Mouse (Mus musculus): ENCODE data around the gene Mical1.

DNA sequence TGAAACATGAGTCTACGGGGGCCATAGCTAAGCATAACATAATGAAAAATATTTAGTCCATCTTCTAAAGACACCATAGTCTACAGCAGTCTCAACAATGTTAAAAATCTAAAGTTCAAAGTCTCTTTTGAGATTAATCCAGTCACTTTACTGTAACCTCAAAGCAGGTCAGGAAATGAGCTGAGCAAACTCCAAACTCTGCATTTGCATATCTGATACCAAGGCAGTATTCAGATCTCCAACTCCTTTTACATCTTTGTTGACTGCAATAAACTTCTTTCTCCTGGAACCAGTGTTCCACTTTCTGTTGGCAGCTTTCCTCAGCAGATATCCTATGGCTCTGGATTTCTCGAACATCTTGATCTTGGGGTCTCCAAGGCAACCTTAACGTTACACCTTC, 5.4 kb upstream of the Mical1 start:
- TF ChIP-seq POLR2A (IDR thresholded peaks at IDR 0.05; ENCODE audit: borderline replicate concordance, low read depth, low read length) (no peak), CTCF (IDR thresholded peaks at IDR 0.05; ENCODE audit: low read depth, low read length) (no peak)

Data from bone marrow macrophage, adult 2 months (primary cell).